Mouse (Mus musculus): ENCODE measurements around the gene Me3. TPM values are rescaled to one million over a fixed set of nuclear protein-coding genes. Genes with fewer than 3 reads are reported as not detected.

Me3 gene
- total RNA-seq (2021): 100 to 1,000 TPM; 119 to 140 TPM
- 107 and 150 TPM in 2 replicates for polyA plus RNA-seq (2012; rRNA removed)
- long read RNA-seq, full-length matches to known transcripts: 93 of 121 reads
- long read RNA-seq, partial matches to known transcripts: 2 of 121 reads
- long read RNA-seq, other reads (novel, unspliced or antisense): 26 of 121 reads

DNA sequence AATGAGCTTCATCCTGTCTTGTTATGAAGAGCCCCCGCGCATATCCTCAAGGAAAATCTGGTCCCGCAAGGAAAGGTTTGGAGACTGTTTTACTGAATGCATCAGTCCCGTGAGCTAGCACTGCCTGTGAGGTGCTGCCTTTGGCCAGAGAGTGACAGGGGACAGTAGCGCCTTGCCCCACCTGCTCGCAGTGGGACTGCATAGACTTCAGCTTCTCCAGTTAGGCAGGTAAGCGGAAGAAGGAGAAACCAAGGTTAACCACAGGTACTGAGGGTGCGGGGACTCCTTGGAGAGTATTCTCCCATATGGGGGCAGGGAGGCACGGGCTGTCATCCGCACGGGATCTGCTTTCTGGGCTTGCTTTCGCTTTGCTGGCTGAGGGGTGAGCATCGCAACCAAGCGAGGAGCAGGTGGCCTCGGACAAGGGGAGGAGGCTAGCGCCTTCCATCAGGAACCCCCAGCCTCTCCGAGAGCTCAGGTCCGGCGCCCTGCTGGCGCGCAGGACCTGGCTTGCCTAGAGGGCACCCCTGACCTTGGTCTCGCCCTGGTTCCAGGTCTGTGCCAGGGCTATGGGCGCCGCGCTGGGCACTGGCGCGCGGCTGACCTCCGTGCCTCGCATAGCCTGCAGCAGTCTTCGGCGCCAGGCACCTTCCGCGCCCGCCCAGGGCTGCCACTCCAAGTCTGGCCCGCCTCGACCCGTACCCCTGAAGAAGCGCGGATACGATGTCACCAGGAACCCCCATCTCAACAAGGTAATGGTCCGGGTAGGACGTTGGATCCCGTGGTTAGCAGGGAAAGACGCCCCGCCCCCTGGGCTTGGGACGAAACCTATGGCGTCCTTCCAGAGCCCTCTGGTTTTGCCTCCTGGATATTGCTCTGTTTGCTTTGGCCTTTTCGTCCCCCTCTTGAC, at the start of gene Me3:
Gene Me3, plus strand, starts transcription at position 51 of the 910 bp plus-strand sequence.
- TF ChIP-seq CTCF (IDR thresholded peaks at IDR 0.05) (no peak), EP300 (IDR thresholded peaks at IDR 0.05; ENCODE audit: insufficient read depth, low read depth, low read length) (no peak), POLR2A (IDR thresholded peaks at IDR 0.05; ENCODE audit: insufficient read depth, low read depth, low read length) (peak; percentile 59)
- Histone ChIP-seq H3K36me3 (ENCODE audit: control insufficient read depth, insufficient read depth, low read length) (no peaks in the 10 kb centered on the region), H3K27me3 (ENCODE audit: control insufficient read depth, insufficient read depth, low read length) (no peaks in the 10 kb centered on the region), H3K9ac (ENCODE audit: low read depth, low read length) (peak within 1 kb of the TSS; percentile 88), H3K27ac (peak within 1 kb of the TSS; percentile 96), H3K4me1 (ENCODE audit: control insufficient read depth, insufficient read depth, low read length) (no peaks in the 10 kb centered on the region; the same call in 1 of the 2 replicates), H3K79me2 (replicated peaks; ENCODE audit: control insufficient read depth, insufficient read depth, low read length) (no peaks in the 10 kb centered on the region), H3K4me3 (peak within 1 kb of the TSS; percentile 75)
- intact Hi-C loops (cut with DNase I): loop anchor here (5.0 kb wide), 2 partner anchors 70 to 115 kb away; no protein-coding TSS in a partner anchor
- peak; percentile 82 to 87 for DNase-seq
- WGBS: 6% methylated on average over 49 of the region's 49 CpGs

DNA sequence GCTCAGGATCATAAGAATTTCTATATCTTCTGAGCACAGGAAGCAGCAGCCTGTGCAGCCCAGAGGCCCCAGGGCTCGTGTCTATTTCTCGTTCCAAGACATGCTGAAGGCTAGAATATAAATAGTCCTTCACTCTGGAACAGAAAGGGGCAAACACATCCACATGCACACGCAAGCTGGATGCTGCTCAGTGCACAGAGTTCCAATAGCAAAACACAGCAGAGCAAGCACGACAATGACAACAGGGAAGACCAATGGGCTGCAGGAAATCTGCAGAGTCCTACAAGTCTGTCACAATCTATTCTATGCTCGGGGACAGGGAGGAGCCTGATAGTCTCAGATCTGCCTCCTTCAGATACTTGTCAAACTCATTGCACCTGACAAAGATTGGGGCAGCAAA, 42.2 kb upstream of the Me3 start:
- no peak overlapping the region for H3K4me3 ChIP-seq
- H3K36me3 ChIP-seq (ENCODE audit: control insufficient read depth, insufficient read depth, low read length): no peaks in the 10 kb centered on the region

DNA sequence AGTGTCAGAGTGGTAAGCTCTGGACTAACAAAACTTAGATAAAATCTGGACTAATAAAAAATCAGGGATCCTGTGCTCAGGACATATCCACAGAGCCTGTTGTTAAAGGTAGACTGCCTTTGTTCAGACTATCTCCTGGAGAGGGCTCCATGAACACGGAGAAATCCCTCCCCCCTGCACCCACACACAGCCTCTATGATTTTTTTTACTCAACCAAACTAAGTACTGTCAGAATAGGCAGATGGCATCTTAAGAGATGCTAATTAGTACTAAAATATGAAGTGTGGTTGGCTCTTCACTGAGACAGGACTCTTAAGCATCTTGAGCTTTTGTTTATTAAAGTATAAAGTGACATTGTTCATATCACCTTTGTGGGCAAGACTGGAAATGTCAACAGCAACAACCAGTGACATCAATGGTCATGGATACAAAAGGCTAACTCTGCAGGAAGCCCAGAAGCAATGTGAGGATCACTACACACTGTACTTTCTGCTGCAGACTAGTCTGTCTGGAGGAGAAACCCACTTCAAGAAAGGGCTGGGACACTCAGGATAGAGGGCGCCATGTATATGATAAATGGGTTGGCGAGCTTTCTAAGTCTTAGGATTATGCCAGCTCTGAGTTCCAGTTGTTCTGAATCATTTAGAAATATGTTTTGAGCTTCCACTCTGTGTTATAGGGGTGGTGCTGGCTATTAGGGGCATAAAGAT, 41.5 kb upstream of the Me3 start:
- Histone ChIP-seq H3K36me3 (ENCODE audit: control insufficient read depth, insufficient read depth, low read length) (no peaks in the 10 kb centered on the region), H3K9ac (ENCODE audit: low read depth, low read length) (no peak overlapping the region), H3K27ac (no peak overlapping the region), H3K4me1 (ENCODE audit: control insufficient read depth, insufficient read depth, low read length) (no peaks in the 10 kb centered on the region), H3K27me3 (ENCODE audit: control insufficient read depth, insufficient read depth, low read length) (no peaks in the 10 kb centered on the region), H3K4me3 (no peak overlapping the region), H3K79me2 (replicated peaks; ENCODE audit: control insufficient read depth, insufficient read depth, low read length) (no peaks in the 10 kb centered on the region)
- 72% methylated on average over 3 of the region's 3 CpGs for WGBS
- intact Hi-C loops (cut with DNase I): no loop called here
- TF ChIP-seq CTCF (IDR thresholded peaks at IDR 0.05): no peak
- TF ChIP-seq EP300 (IDR thresholded peaks at IDR 0.05; ENCODE audit: insufficient read depth, low read depth, low read length): no peak
- TF ChIP-seq POLR2A (IDR thresholded peaks at IDR 0.05; ENCODE audit: insufficient read depth, low read depth, low read length): no peak
- DNase-seq: no peak

More for the DNA sequence above, 42.2 kb upstream of the Me3 start:
- Histone ChIP-seq H3K27me3 (ENCODE audit: control insufficient read depth, insufficient read depth, low read length) (no peaks in the 10 kb centered on the region), H3K4me1 (ENCODE audit: control insufficient read depth, insufficient read depth, low read length) (no peaks in the 10 kb centered on the region), H3K9ac (ENCODE audit: low read depth, low read length) (no peak overlapping the region), H3K79me2 (replicated peaks; ENCODE audit: control insufficient read depth, insufficient read depth, low read length) (no peaks in the 10 kb centered on the region), H3K27ac (no peak overlapping the region)
- DNase-seq: no peak
- WGBS: 26% methylated on average over 5 of the region's 5 CpGs
- intact Hi-C loops (cut with DNase I): no loop called here
- no peak for TF ChIP-seq CTCF (IDR thresholded peaks at IDR 0.05)
- no peak for TF ChIP-seq EP300 (IDR thresholded peaks at IDR 0.05; ENCODE audit: insufficient read depth, low read depth, low read length)
- no peak for TF ChIP-seq POLR2A (IDR thresholded peaks at IDR 0.05; ENCODE audit: insufficient read depth, low read depth, low read length)

DNA sequence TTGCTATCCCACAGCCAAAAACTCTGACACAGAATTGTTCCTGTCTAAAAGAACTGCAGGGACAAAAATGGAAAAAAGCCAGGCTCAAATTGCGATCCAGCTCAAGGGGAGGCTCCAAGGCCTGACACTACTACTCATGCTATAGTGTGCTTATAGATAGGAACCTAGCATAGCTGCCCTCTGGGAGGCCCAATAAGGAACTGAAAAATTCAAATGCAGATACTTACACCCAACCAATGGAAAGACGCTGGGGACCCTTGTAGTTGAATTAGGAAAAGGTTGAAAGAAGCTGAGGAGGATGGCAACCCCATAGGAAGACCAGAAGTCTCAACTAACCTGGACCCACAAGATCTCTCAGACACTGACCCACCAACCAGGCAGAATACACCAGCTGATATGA, 36.4 kb upstream of the Me3 start:
- DNase-seq: no peak
- Histone ChIP-seq H3K36me3 (ENCODE audit: control insufficient read depth, insufficient read depth, low read length) (no peaks in the 10 kb centered on the region), H3K4me1 (ENCODE audit: control insufficient read depth, insufficient read depth, low read length) (no peaks in the 10 kb centered on the region), H3K27ac (no peak overlapping the region), H3K4me3 (no peak overlapping the region), H3K9ac (ENCODE audit: low read depth, low read length) (no peak overlapping the region), H3K27me3 (ENCODE audit: control insufficient read depth, insufficient read depth, low read length) (no peaks in the 10 kb centered on the region), H3K79me2 (replicated peaks; ENCODE audit: control insufficient read depth, insufficient read depth, low read length) (no peaks in the 10 kb centered on the region)
- 81% methylated on average over 2 of the region's 2 CpGs for WGBS
- intact Hi-C loops (cut with DNase I): no loop called here
- TF ChIP-seq POLR2A (IDR thresholded peaks at IDR 0.05; ENCODE audit: insufficient read depth, low read depth, low read length) (no peak), EP300 (IDR thresholded peaks at IDR 0.05; ENCODE audit: insufficient read depth, low read depth, low read length) (no peak)

DNA sequence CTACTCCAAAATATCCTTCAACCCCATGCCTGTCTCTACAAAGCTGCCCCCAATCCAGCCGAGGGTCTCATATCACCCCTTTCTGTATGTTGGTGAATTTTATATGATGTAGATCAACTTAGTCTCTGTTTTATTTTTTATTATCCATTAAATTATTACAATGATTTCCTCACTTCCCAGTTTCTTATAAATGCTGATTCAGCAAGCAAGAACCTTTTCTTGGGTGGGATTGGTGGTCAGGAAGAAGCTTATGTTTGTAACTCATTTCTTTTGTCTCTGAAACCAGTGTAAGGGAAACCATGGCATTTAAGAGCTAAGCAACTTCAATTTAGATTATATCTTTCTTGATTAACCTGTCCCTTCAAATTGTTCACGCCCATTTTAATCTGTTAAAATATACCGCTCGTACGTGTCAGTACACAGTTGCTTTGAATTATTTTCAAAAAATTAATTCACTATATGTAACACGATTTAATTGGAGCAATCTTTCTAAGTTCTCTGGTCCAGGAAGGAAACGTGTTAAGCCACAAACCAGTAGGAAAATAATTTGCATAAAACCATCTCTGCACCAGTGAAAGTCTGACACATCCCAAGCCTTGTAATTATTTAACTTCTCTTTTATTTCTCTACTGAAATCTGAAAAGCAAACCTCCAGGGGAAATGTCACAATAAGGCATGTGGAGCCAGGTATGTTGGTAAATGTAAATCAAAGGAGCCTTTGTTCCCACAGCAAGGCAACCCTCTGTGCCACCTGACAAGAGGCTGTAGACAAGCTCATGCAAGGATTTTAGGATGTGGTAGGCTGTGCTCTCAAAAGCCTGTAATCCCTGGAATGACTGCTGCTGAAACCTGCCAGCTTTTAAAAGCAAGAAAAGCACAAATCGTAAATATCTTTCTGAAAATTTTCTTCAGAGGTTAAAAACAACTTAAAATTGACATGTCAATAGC, 26.3 kb upstream of the Me3 start:
- Histone ChIP-seq H3K9ac (ENCODE audit: low read depth, low read length) (no peak overlapping the region), H3K36me3 (ENCODE audit: control insufficient read depth, insufficient read depth, low read length) (no peaks in the 10 kb centered on the region), H3K27me3 (ENCODE audit: control insufficient read depth, insufficient read depth, low read length) (no peaks in the 10 kb centered on the region), H3K4me3 (no peak overlapping the region), H3K4me1 (ENCODE audit: control insufficient read depth, insufficient read depth, low read length) (no peaks in the 10 kb centered on the region), H3K27ac (no peak overlapping the region), H3K79me2 (replicated peaks; ENCODE audit: control insufficient read depth, insufficient read depth, low read length) (no peaks in the 10 kb centered on the region)
- no peak for DNase-seq
- TF ChIP-seq EP300 (IDR thresholded peaks at IDR 0.05; ENCODE audit: insufficient read depth, low read depth, low read length): no peak
- no peak for TF ChIP-seq POLR2A (IDR thresholded peaks at IDR 0.05; ENCODE audit: insufficient read depth, low read depth, low read length)
- TF ChIP-seq CTCF (IDR thresholded peaks at IDR 0.05): no peak
- 79% methylated on average over 8 of the region's 8 CpGs for WGBS
- intact Hi-C loops (cut with DNase I): no loop called here
